Mouse (Mus musculus) heart, adult 2 months (tissue): ENCODE data around the gene Pex6. TPM values are rescaled to one million over a fixed set of nuclear protein-coding genes. Genes with fewer than 3 reads are reported as not detected.

Source experiments
- DNase-seq, 2 experiments: peaks; one replicate each; pipeline ENCODE4 v3.0.0; 2021
- H3K27ac ChIP-seq: fragments of 200-600 bp; 2 replicates; pipeline ENCODE4 v1.8.1; 2022
- H3K27me3 ChIP-seq: fragments of 200-500 bp; 2 replicates; pipeline ENCODE4 v1.6.1; 2012; ENCODE audit warnings: mild to moderate bottlenecking, low read length, inconsistent platforms, mixed read lengths; ENCODE audit not compliant: control insufficient read depth, insufficient read depth
- H3K36me3 ChIP-seq: fragments of 200-500 bp; 2 replicates; pipeline ENCODE4 v1.6.1; 2012; ENCODE audit warnings: low read length, inconsistent platforms; ENCODE audit not compliant: control insufficient read depth, insufficient read depth
- H3K4me1 ChIP-seq: fragments of 200-500 bp; 2 replicates; pipeline ENCODE4 v1.6.1; 2011; ENCODE audit warnings: low read length; ENCODE audit not compliant: control insufficient read depth, insufficient read depth
- H3K4me3 ChIP-seq: fragments of 200-600 bp; 2 replicates; pipeline ENCODE4 v1.8.1; 2022
- H3K79me2 ChIP-seq: fragments of 200-500 bp; replicated peaks from 2 replicates; pipeline ENCODE4 v1.6.1; 2012; ENCODE audit warnings: mild to moderate bottlenecking, inconsistent platforms, low read length, moderate library complexity, mixed read lengths; ENCODE audit not compliant: control insufficient read depth, insufficient read depth
- H3K9ac ChIP-seq: fragments of 200-500 bp; 2 replicates; pipeline ENCODE4 v1.6.1; 2012; ENCODE audit warnings: low read depth, mild to moderate bottlenecking, control low read depth, inconsistent platforms, low read length, mixed read lengths
- CTCF ChIP-seq: fragments of 200-600 bp; IDR thresholded peaks from 2 replicates; pipeline ENCODE4 v1.8.1; 2022; ENCODE audit warnings: antibody characterized with exemption, mild to moderate bottlenecking, moderate library complexity
- EP300 ChIP-seq: fragments of 200-500 bp; IDR thresholded peaks from 2 replicates; pipeline ENCODE4 v1.6.1; 2011; ENCODE audit warnings: low read depth, low read length, control low read depth; ENCODE audit not compliant: insufficient read depth
- POLR2A ChIP-seq: fragments of 200-500 bp; IDR thresholded peaks from 2 replicates; pipeline ENCODE4 v1.6.1; 2011; ENCODE audit warnings: mild to moderate bottlenecking, low read depth, low read length, control low read depth; ENCODE audit not compliant: insufficient read depth
- WGBS: fragments of 180-500 bp; shearing (Covaris S2); methylation state at CpG from one replicate; pipeline ENCODE4 v1.1.7; 2018; 5-methylcytosine and 5-hydroxymethylcytosine counted together
- intact Hi-C: fragments of 180-260 bp; cut with DNase I; formaldehyde crosslinking; loops from one replicate; pipeline ENCODE4 v1.15.1; 2025
- polyA plus RNA-seq: library from polyadenylated mRNA; depleted of rRNA; stranded (reverse); fragments of >200 nt; gene quantifications from 2 replicates; pipeline ENCODE4 v1.2.3, GENCODE M21; 2012
- total RNA-seq, 2 experiments: library from RNA; stranded (reverse); gene quantifications; 2 replicates each; pipeline ENCODE4 v1.2.3; 2021

The Pex6 gene
- total and polyA plus RNA-seq, 3 experiments, result 33.4 to 36.5 (median 34.1) TPM

GRCm38 (mm10) chr17:46680760-46681373 is 30.4 kb upstream of the Pex6 start, which contains the start of gene Klhdc3:
Klhdc3 (minus strand) TSS chr17:46680914.
- no peak for TF ChIP-seq CTCF
- TF ChIP-seq EP300, result 0 out of 2 replicates have a peak, but pooled peaks have one; percentile 3
- TF ChIP-seq POLR2A, result peak; percentile 52
- no peaks in the 10 kb centered on the region for H3K36me3 ChIP-seq
- H3K4me3 ChIP-seq, result peak within 1 kb of the TSS; percentile 95
- WGBS, result under 1% methylated on average over 49 of the region's 49 CpGs
- intact Hi-C loops, result loop anchor here (1.0 to 2.0 kb wide), 2 partner anchors 32 to 35 kb away; partner anchors contain the start of genes Klc4 and Mrpl2
- H3K4me1 ChIP-seq, result peaks cover 8% of the 10 kb centered on the region
- H3K27me3 ChIP-seq, result no peaks in the 10 kb centered on the region
- peak; percentile 96 to 98 for DNase-seq
- peak within 1 kb of the TSS; percentile 81 for H3K9ac ChIP-seq
- peak within 1 kb of the TSS; percentile 95 for H3K27ac ChIP-seq
- H3K79me2 ChIP-seq, result no peaks in the 10 kb centered on the region

GRCm38 (mm10) chr17:46681466-46682118 is 29.7 kb upstream of the Pex6 start:
- Histone ChIP-seq H3K4me1 (peaks cover 8% of the 10 kb centered on the region), H3K36me3 (no peaks in the 10 kb centered on the region), H3K9ac (peak overlapping the region; percentile 64), H3K27ac (peak overlapping the region; percentile 84), H3K27me3 (no peaks in the 10 kb centered on the region), H3K4me3 (peak overlapping the region; percentile 95), H3K79me2 (no peaks in the 10 kb centered on the region)
- intact Hi-C loops, result loop anchor here (1.0 to 2.0 kb wide), 3 partner anchors 21 to 35 kb away; partner anchors contain the start of genes Klc4 and Mrpl2
- TF ChIP-seq EP300 (no peak), POLR2A (no peak), CTCF (no peak)
- DNase-seq, result no peak
- 24% methylated on average over 12 of the region's 12 CpGs for WGBS

GRCm38 (mm10) chr17:46682654-46683389 is 28.4 kb upstream of the Pex6 start:
- no peak overlapping the region for H3K9ac ChIP-seq
- intact Hi-C loops, result loop anchor here (2.0 kb wide), 1 partner anchor 20 kb away; no protein-coding TSS in a partner anchor
- no peak for TF ChIP-seq POLR2A
- TF ChIP-seq EP300, result no peak
- TF ChIP-seq CTCF, result no peak
- WGBS, result 88% methylated on average over 16 of the region's 16 CpGs
- H3K79me2 ChIP-seq, result no peaks in the 10 kb centered on the region
- no peaks in the 10 kb centered on the region for H3K36me3 ChIP-seq
- no peaks in the 10 kb centered on the region for H3K27me3 ChIP-seq
- H3K27ac ChIP-seq, result no peak overlapping the region
- H3K4me3 ChIP-seq, result no peak overlapping the region
- DNase-seq, result no peak
- H3K4me1 ChIP-seq, result peaks cover 8% of the 10 kb centered on the region

GRCm38 (mm10) chr17:46685913-46686312 is 25.4 kb upstream of the Pex6 start:
- Histone ChIP-seq H3K27me3 (no peaks in the 10 kb centered on the region), H3K27ac (no peak overlapping the region), H3K79me2 (no peaks in the 10 kb centered on the region), H3K9ac (no peak overlapping the region), H3K4me3 (no peak overlapping the region), H3K4me1 (peaks cover 5% of the 10 kb centered on the region), H3K36me3 (no peaks in the 10 kb centered on the region)
- TF ChIP-seq EP300 (no peak), POLR2A (no peak), CTCF (no peak)
- 86% methylated on average over 6 of the region's 6 CpGs for WGBS
- DNase-seq, result no peak
- intact Hi-C loops, result no loop called here

- no peak overlapping the region for H3K4me3 ChIP-seq
- DNase-seq, result no peak
- no peaks in the 10 kb centered on the region for H3K36me3 ChIP-seq
- no peaks in the 10 kb centered on the region for H3K4me1 ChIP-seq
- no peak for TF ChIP-seq POLR2A
- TF ChIP-seq EP300, result no peak
- no peak for TF ChIP-seq CTCF
- intact Hi-C loops, result no loop called here
- no peaks in the 10 kb centered on the region for H3K27me3 ChIP-seq
- no peak overlapping the region for H3K27ac ChIP-seq
- peaks cover 2% of the 10 kb centered on the region; the same call in 1 of the 2 replicates for H3K79me2 ChIP-seq
- H3K9ac ChIP-seq, result no peak overlapping the region
- WGBS, result 79% methylated on average over 12 of the region's 12 CpGs
Observed at GRCm38 (mm10) chr17:46690665-46691064, 20.6 kb upstream of the Pex6 start.
